In the genomic region with DNA sequence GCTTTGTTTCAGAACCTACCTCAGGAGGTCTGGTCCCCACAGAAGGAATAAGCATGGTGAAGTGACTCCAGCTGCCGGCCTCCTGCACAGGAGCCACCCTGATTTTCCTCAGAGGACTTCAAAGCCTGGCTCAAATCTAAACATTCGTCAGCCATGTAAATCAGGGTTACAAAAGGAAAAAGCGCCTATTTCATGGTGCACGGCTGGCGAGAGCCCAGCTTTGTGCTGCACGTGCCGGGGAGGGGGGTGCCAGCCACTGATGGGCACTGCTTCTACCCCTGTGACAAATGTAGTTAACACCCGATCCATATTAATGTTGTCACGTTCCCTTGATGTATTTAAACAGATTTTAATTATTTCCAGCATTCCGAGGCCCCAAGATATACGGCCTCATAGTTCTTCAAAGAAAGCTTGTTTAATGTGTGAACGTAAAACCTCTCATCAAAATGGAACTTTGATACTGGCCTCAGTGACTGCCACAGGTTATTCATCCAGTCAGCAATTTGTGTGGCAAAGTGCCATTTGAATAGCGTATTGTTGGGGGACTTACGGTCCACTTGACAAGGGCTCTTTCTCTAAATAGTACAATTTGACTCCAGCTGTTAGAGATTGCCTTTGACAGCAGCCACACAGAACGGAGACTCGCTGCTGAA, we compare ENCODE assay signal across 8 mouse cellular contexts.
DNase-seq lines count a peak whose midpoint lies in the region; ATAC-seq lines count a peak whose summit lies in the region.

No protein-coding gene starts in this region.

- no peak overlapping the region for H3K27ac ChIP-seq in intestine, embryonic 14.5 days (ENCODE audit: low read depth)
- no peak overlapping the region for H3K27ac ChIP-seq in intestine, embryonic 15.5 days
- H3K27ac ChIP-seq in forebrain, embryonic 11.5 days (ENCODE audit: low read depth, low read length), result no peak overlapping the region
- no peak overlapping the region for H3K27ac ChIP-seq in limb, embryonic 11.5 days (replicated peaks; ENCODE audit: low read depth, low read length)
- no peak overlapping the region for H3K27ac ChIP-seq in neural tube, embryonic 14.5 days (ENCODE audit: low read depth, low read length)

- H3K4me1 ChIP-seq in intestine, embryonic 14.5 days (replicated peaks; ENCODE audit: control insufficient read depth, insufficient read depth, low read length), result 0 out of 2 replicates have a peak, but pooled peaks cover 5% of the 10 kb centered on the region
- no peaks in the 10 kb centered on the region for H3K4me1 ChIP-seq in intestine, embryonic 15.5 days (replicated peaks)
- H3K4me1 ChIP-seq in forebrain, embryonic 11.5 days (replicated peaks; ENCODE audit: control insufficient read depth, insufficient read depth, low read length), result no peaks in the 10 kb centered on the region
- no peaks in the 10 kb centered on the region for H3K4me1 ChIP-seq in limb, embryonic 11.5 days (ENCODE audit: control insufficient read depth, insufficient read depth, low read length)
- H3K4me1 ChIP-seq in neural tube, embryonic 14.5 days (ENCODE audit: control insufficient read depth, insufficient read depth, low read length), result 0 out of 2 replicates have a peak, but pooled peaks cover 3% of the 10 kb centered on the region

- H3K4me3 ChIP-seq in intestine, embryonic 14.5 days (ENCODE audit: low read depth, low read length), result no peak overlapping the region
- no peak overlapping the region for H3K4me3 ChIP-seq in intestine, embryonic 15.5 days (replicated peaks)
- H3K4me3 ChIP-seq in forebrain, embryonic 11.5 days (ENCODE audit: low read depth, low read length), result no peak overlapping the region
- no peak overlapping the region for H3K4me3 ChIP-seq in limb, embryonic 11.5 days (ENCODE audit: low read depth, low read length)
- no peak overlapping the region for H3K4me3 ChIP-seq in neural tube, embryonic 14.5 days (ENCODE audit: low read depth, low read length)

- no peaks in the 10 kb centered on the region for H3K36me3 ChIP-seq in intestine, embryonic 14.5 days (ENCODE audit: control insufficient read depth, insufficient read depth, low read length)
- H3K36me3 ChIP-seq in intestine, embryonic 15.5 days, result no peaks in the 10 kb centered on the region
- H3K36me3 ChIP-seq in forebrain, embryonic 11.5 days (ENCODE audit: control insufficient read depth, insufficient read depth, low read length), result no peaks in the 10 kb centered on the region
- H3K36me3 ChIP-seq in limb, embryonic 11.5 days (ENCODE audit: control insufficient read depth, insufficient read depth, low read length), result no peaks in the 10 kb centered on the region
- no peaks in the 10 kb centered on the region for H3K36me3 ChIP-seq in neural tube, embryonic 14.5 days (ENCODE audit: control insufficient read depth, insufficient read depth, low read length)

- ATAC-seq in intestine, embryonic 14.5 days (replicated peaks; ENCODE audit: low FRiP score, low TSS enrichment, low read depth), result no peak
- no peak for ATAC-seq in intestine, embryonic 15.5 days
- ATAC-seq in forebrain, embryonic 11.5 days (replicated peaks; ENCODE audit: low FRiP score), result peak; percentile 92
- peak; percentile 84 for ATAC-seq in limb, embryonic 11.5 days (ENCODE audit: insufficient number of reproducible peaks, low FRiP score, low TSS enrichment, low read depth)
- peak; percentile 70; the same call in 1 of the 2 replicates for ATAC-seq in neural tube, embryonic 14.5 days (ENCODE audit: low read depth)
- no peak for ATAC-seq in frontal cortex, adult (ENCODE audit: low TSS enrichment)

- H3K9me3 ChIP-seq in intestine, embryonic 14.5 days (ENCODE audit: control insufficient read depth, low read length), result no peaks in the 10 kb centered on the region
- no peaks in the 10 kb centered on the region for H3K9me3 ChIP-seq in intestine, embryonic 15.5 days
- no peaks in the 10 kb centered on the region for H3K9me3 ChIP-seq in forebrain, embryonic 11.5 days (ENCODE audit: control insufficient read depth, low read length)
- no peaks in the 10 kb centered on the region for H3K9me3 ChIP-seq in limb, embryonic 11.5 days (ENCODE audit: control insufficient read depth, low read length)
- H3K9me3 ChIP-seq in neural tube, embryonic 14.5 days (ENCODE audit: control insufficient read depth, low read length), result no peaks in the 10 kb centered on the region

- WGBS in intestine, embryonic 14.5 days, result 39% methylated on average over 16 of the region's 16 CpGs
- 40% methylated on average over 16 of the region's 16 CpGs for WGBS in intestine, embryonic 15.5 days
- WGBS in forebrain, embryonic 11.5 days, result 10% methylated on average over 16 of the region's 16 CpGs
- 11% methylated on average over 16 of the region's 16 CpGs for WGBS in limb, embryonic 11.5 days
- WGBS in neural tube, embryonic 14.5 days, result 6% methylated on average over 16 of the region's 16 CpGs

- peak overlapping the region; percentile 20; the same call in 1 of the 2 replicates for H3K4me2 ChIP-seq in intestine, embryonic 14.5 days (ENCODE audit: low read length)
- no peak overlapping the region for H3K4me2 ChIP-seq in intestine, embryonic 15.5 days (replicated peaks)
- peak overlapping the region; percentile 28; the same call in 1 of the 2 replicates for H3K4me2 ChIP-seq in forebrain, embryonic 11.5 days (ENCODE audit: low read depth, low read length, severe bottlenecking)
- peak overlapping the region; percentile 30; the same call in 1 of the 2 replicates for H3K4me2 ChIP-seq in limb, embryonic 11.5 days (ENCODE audit: low read depth, severe bottlenecking)
- H3K4me2 ChIP-seq in neural tube, embryonic 14.5 days (ENCODE audit: low read depth, low read length), result peak overlapping the region; percentile 21

- no peaks in the 10 kb centered on the region for H3K27me3 ChIP-seq in intestine, embryonic 14.5 days (replicated peaks; ENCODE audit: control insufficient read depth, insufficient read depth, low read length)
- H3K27me3 ChIP-seq in intestine, embryonic 15.5 days (replicated peaks), result no peaks in the 10 kb centered on the region
- peaks cover 47% of the 10 kb centered on the region for H3K27me3 ChIP-seq in forebrain, embryonic 11.5 days (ENCODE audit: control insufficient read depth, insufficient read depth, low read length)
- H3K27me3 ChIP-seq in limb, embryonic 11.5 days (ENCODE audit: control insufficient read depth, insufficient read depth, low read length), result 0 out of 2 replicates have a peak, but pooled peaks cover 3% of the 10 kb centered on the region
- peaks cover 41% of the 10 kb centered on the region for H3K27me3 ChIP-seq in neural tube, embryonic 14.5 days (ENCODE audit: control insufficient read depth, insufficient read depth, low read length)

- H3K9ac ChIP-seq in intestine, embryonic 14.5 days (ENCODE audit: low read length), result no peak overlapping the region
- H3K9ac ChIP-seq in intestine, embryonic 15.5 days, result no peak overlapping the region
- H3K9ac ChIP-seq in forebrain, embryonic 11.5 days (ENCODE audit: low read length), result no peak overlapping the region
- H3K9ac ChIP-seq in limb, embryonic 11.5 days (ENCODE audit: low read length), result no peak overlapping the region
- no peak overlapping the region for H3K9ac ChIP-seq in neural tube, embryonic 14.5 days (replicated peaks; ENCODE audit: low read depth, low read length)

- no peak for DNase-seq in intestine, embryonic 14.5 days (ENCODE audit: low spot score)
- DNase-seq in forebrain, embryonic 11.5 days (ENCODE audit: low spot score), result peak; percentile 78
- peak; percentile 69 for DNase-seq in limb, embryonic 11.5 days (ENCODE audit: low spot score)
- no peak for DNase-seq in gastrocnemius, adult 18-20 months (ENCODE audit: low spot score)
- no peak for DNase-seq in adipocyte (ENCODE audit: low spot score)

Comparison
In these comparisons a context has a peak if more than half of its experiments do, and no peak if none do; other contexts are left out.
1. ATAC-seq: peak in forebrain, embryonic 11.5 days (single experiment), limb, embryonic 11.5 days (single experiment) and neural tube, embryonic 14.5 days (single experiment); none in intestine, embryonic 14.5 days (single experiment), intestine, embryonic 15.5 days (single experiment) and frontal cortex, adult (single experiment).
2. DNase-seq: peak in forebrain, embryonic 11.5 days (single experiment) and limb, embryonic 11.5 days (single experiment); none in intestine, embryonic 14.5 days (single experiment), gastrocnemius, adult 18-20 months (single experiment) and adipocyte (single experiment).